Mouse (Mus musculus): ENCODE measurements around the gene Abl2. TPM values are rescaled to one million over a fixed set of nuclear protein-coding genes. Genes with fewer than 3 reads are reported as not detected.

Gene Abl2
- total and polyA plus RNA-seq, 3 experiments: 10.0 to 19.8 (median 15.5) TPM

- peaks cover 0 to 26% of the 10 kb centered on the region in 2 experiments; a peak in 2 of 4 replicates for H3K4me1 ChIP-seq (ENCODE audit: control insufficient read depth in 1 of 2, insufficient read depth in 2 of 2)
- no peak for TF ChIP-seq PAX5 (IDR thresholded peaks at IDR 0.05; ENCODE audit: low read length)
- no peak for TF ChIP-seq JUND (conservative IDR thresholded peaks at IDR 0.05; ENCODE audit: low read depth, low read length)
- TF ChIP-seq TCF12 (IDR thresholded peaks at IDR 0.05; ENCODE audit: low read depth, low read length): no peak
- TF ChIP-seq MAX (IDR thresholded peaks at IDR 0.05; ENCODE audit: low read length): no peak
- no peak for TF ChIP-seq ZNF384 (IDR thresholded peaks at IDR 0.05; ENCODE audit: low read depth, low read length)
- TF ChIP-seq JUN (IDR thresholded peaks at IDR 0.05; ENCODE audit: insufficient read depth, low read depth, low read length): no peak
- no peak for TF ChIP-seq NELFE (IDR thresholded peaks at IDR 0.05; ENCODE audit: low read depth, low read length)
- TF ChIP-seq USF1 (IDR thresholded peaks at IDR 0.05; ENCODE audit: low read depth, low read length): no peak
- TF ChIP-seq ZKSCAN1 (IDR thresholded peaks at IDR 0.05; ENCODE audit: borderline replicate concordance, low read depth, low read length): no peak
- no peak for TF ChIP-seq USF2 (conservative IDR thresholded peaks at IDR 0.05; ENCODE audit: low read depth, low read length)
- TF ChIP-seq CHD1 (IDR thresholded peaks at IDR 0.05; ENCODE audit: low read depth, low read length): no peak
These were observed 6.7 kb downstream of the Abl2 start for GRCm38 (mm10) chr1:156565328-156565727.

DNA sequence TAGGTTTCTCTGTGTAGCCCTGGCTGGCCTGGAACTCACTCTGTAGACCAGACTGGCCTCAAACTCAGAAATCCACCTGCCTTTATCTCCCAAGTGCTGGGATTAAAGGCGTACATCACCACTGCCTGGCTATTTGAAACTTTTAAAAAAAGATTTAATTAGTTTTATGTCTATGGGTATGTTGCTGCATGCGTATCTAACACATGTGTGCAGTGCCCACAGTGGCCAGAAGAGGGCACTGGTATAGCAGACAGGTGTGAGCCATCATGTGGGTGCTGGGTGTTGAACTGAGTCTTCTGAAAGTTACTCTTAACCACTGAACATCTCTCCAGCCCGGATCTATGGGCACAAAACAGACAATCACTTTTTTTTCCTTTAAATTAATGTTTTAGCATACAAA, 7.5 kb downstream of the Abl2 start:
- Histone ChIP-seq H3K79me2 (replicated peaks; ENCODE audit: control insufficient read depth, extremely low read depth, insufficient read depth, poor library complexity, severe bottlenecking) (peaks cover 33% of the 10 kb centered on the region), H3K27ac (ENCODE audit: insufficient read depth, low read depth) (no peak overlapping the region), H3K27me3 (replicated peaks) (no peaks in the 10 kb centered on the region), H3K9ac (ENCODE audit: insufficient read depth, low read depth) (no peak overlapping the region), H3K4me2 (ENCODE audit: insufficient read depth, low read depth, poor library complexity, severe bottlenecking) (no peak overlapping the region), H3K9me3 (replicated peaks; ENCODE audit: low read length) (no peaks in the 10 kb centered on the region), H3K36me3 (replicated peaks in 1 of 2; ENCODE audit: control insufficient read depth in 1 of 2, insufficient read depth in 1 of 2, low read length in 1 of 2) (peaks cover 0 to 24% of the 10 kb centered on the region in 2 experiments), H3K4me1 (ENCODE audit: control insufficient read depth in 1 of 2, insufficient read depth in 2 of 2) (peaks cover 0 to 21% of the 10 kb centered on the region in 2 experiments; a peak in 1 of 4 replicates), H3K4me3 (replicated peaks in 1 of 3; ENCODE audit: low read depth in 2 of 3, low read length in 2 of 3, poor library complexity in 1 of 3) (no peak overlapping the region)
- dilution Hi-C loops (cut with MboI; ENCODE audit: extremely low pct_ligation_motif_present, extremely low pct_unique_long_range_greater_than_20kb, low sequenced_read_pairs) (no loop called here), in situ Hi-C loops (cut with MboI; ENCODE audit: low pct_ligation_motif_present, low pct_unique_long_range_greater_than_20kb, low sequenced_read_pairs) (no loop called here)
- TF ChIP-seq CTCF (conservative IDR thresholded peaks at IDR 0.05 in 1 of 2, IDR thresholded peaks at IDR 0.05 in 1 of 2; ENCODE audit: low read depth in 2 of 2, low read length in 2 of 2): peak in 1 of 2 experiments; percentile 36; a peak in 2 of 4 replicates
- TF ChIP-seq EP300 (IDR thresholded peaks at IDR 0.05; ENCODE audit: low read length): no peak
- peak; percentile 37 for DNase-seq (ENCODE audit: extremely low read depth)

More at GRCm38 (mm10) chr1:156565328-156565727, 6.7 kb downstream of the Abl2 start:
- in situ Hi-C loops (cut with MboI; ENCODE audit: low pct_ligation_motif_present, low pct_unique_long_range_greater_than_20kb, low sequenced_read_pairs): no loop called here
- peaks cover 0 to 27% of the 10 kb centered on the region in 2 experiments for H3K36me3 ChIP-seq (replicated peaks in 1 of 2; ENCODE audit: control insufficient read depth in 1 of 2, insufficient read depth in 1 of 2, low read length in 1 of 2)
- H3K27ac ChIP-seq (ENCODE audit: insufficient read depth, low read depth): no peak overlapping the region
- no peak overlapping the region for H3K4me2 ChIP-seq (ENCODE audit: insufficient read depth, low read depth, poor library complexity, severe bottlenecking)
- peaks cover 30% of the 10 kb centered on the region for H3K79me2 ChIP-seq (replicated peaks; ENCODE audit: control insufficient read depth, extremely low read depth, insufficient read depth, poor library complexity, severe bottlenecking)
- DNase-seq (ENCODE audit: extremely low read depth): no peak
- dilution Hi-C loops (cut with MboI; ENCODE audit: extremely low pct_ligation_motif_present, extremely low pct_unique_long_range_greater_than_20kb, low sequenced_read_pairs): no loop called here
- no peak overlapping the region for H3K9ac ChIP-seq (ENCODE audit: insufficient read depth, low read depth)
- no peak overlapping the region for H3K4me3 ChIP-seq (replicated peaks in 1 of 3; ENCODE audit: low read depth in 2 of 3, low read length in 2 of 3, poor library complexity in 1 of 3)
- no peaks in the 10 kb centered on the region for H3K9me3 ChIP-seq (replicated peaks; ENCODE audit: low read length)
- no peaks in the 10 kb centered on the region for H3K27me3 ChIP-seq (replicated peaks)

GRCm38 (mm10) chr1:156569615-156570014, 11.0 kb downstream of the Abl2 start:
- H3K27ac ChIP-seq (ENCODE audit: insufficient read depth, low read depth): no peak overlapping the region
- H3K9me3 ChIP-seq (replicated peaks; ENCODE audit: low read length): no peaks in the 10 kb centered on the region
- no peak overlapping the region for H3K9ac ChIP-seq (ENCODE audit: insufficient read depth, low read depth)
- dilution Hi-C loops (cut with MboI; ENCODE audit: extremely low pct_ligation_motif_present, extremely low pct_unique_long_range_greater_than_20kb, low sequenced_read_pairs) (no loop called here), in situ Hi-C loops (cut with MboI; ENCODE audit: low pct_ligation_motif_present, low pct_unique_long_range_greater_than_20kb, low sequenced_read_pairs) (no loop called here)
- H3K36me3 ChIP-seq (replicated peaks in 1 of 2; ENCODE audit: control insufficient read depth in 1 of 2, insufficient read depth in 1 of 2, low read length in 1 of 2): peaks cover 0 to 18% of the 10 kb centered on the region in 2 experiments
- H3K4me1 ChIP-seq (ENCODE audit: control insufficient read depth in 1 of 2, insufficient read depth in 2 of 2): peaks cover 0 to 35% of the 10 kb centered on the region in 2 experiments; a peak in 2 of 4 replicates
- no peak overlapping the region for H3K4me3 ChIP-seq (replicated peaks in 1 of 3; ENCODE audit: low read depth in 2 of 3, low read length in 2 of 3, poor library complexity in 1 of 3)
- no peaks in the 10 kb centered on the region for H3K27me3 ChIP-seq (replicated peaks)
- no peak for DNase-seq (ENCODE audit: extremely low read depth)
- H3K4me2 ChIP-seq (ENCODE audit: insufficient read depth, low read depth, poor library complexity, severe bottlenecking): no peak overlapping the region
- H3K79me2 ChIP-seq (replicated peaks; ENCODE audit: control insufficient read depth, extremely low read depth, insufficient read depth, poor library complexity, severe bottlenecking): peaks cover 15% of the 10 kb centered on the region; the same call in 1 of the 2 replicates
- TF ChIP-seq E2F4 (IDR thresholded peaks at IDR 0.05; ENCODE audit: insufficient replicate concordance, low read depth, low read length) (no peak), ELF1 (IDR thresholded peaks at IDR 0.05; ENCODE audit: low read depth, low read length) (no peak), JUN (IDR thresholded peaks at IDR 0.05; ENCODE audit: insufficient read depth, low read depth, low read length) (no peak), SMC3 (IDR thresholded peaks at IDR 0.05; ENCODE audit: low read depth, low read length) (no peak), CHD1 (IDR thresholded peaks at IDR 0.05; ENCODE audit: low read depth, low read length) (no peak), MYC (IDR thresholded peaks at IDR 0.05; ENCODE audit: low read depth, low read length) (no peak), BHLHE40 (IDR thresholded peaks at IDR 0.05; ENCODE audit: low read depth, low read length) (no peak), TBP (conservative IDR thresholded peaks at IDR 0.05; ENCODE audit: low read depth, low read length) (no peak), MXI1 (IDR thresholded peaks at IDR 0.05; ENCODE audit: low read depth, low read length) (no peak), USF1 (IDR thresholded peaks at IDR 0.05; ENCODE audit: low read depth, low read length) (no peak), CTCF (conservative IDR thresholded peaks at IDR 0.05 in 1 of 2, IDR thresholded peaks at IDR 0.05 in 1 of 2; ENCODE audit: low read depth in 2 of 2, low read length in 2 of 2) (no peak), POLR2A (IDR thresholded peaks at IDR 0.05; ENCODE audit: low read depth, low read length) (no peak), ZMIZ1 (IDR thresholded peaks at IDR 0.05; ENCODE audit: low read depth, low read length) (no peak), HCFC1 (IDR thresholded peaks at IDR 0.05; ENCODE audit: low read depth, low read length) (no peak), UBTF (IDR thresholded peaks at IDR 0.05; ENCODE audit: low read depth, low read length) (no peak), NRF1 (IDR thresholded peaks at IDR 0.05; ENCODE audit: low read depth, low read length) (no peak), MAFK (IDR thresholded peaks at IDR 0.05; ENCODE audit: insufficient replicate concordance, low read length) (no peak), POLR2AphosphoS2 (IDR thresholded peaks at IDR 0.05; ENCODE audit: low read depth, low read length) (no peak)
